Mouse (Mus musculus): ENCODE results near the gene Pex14. TPM values are rescaled to one million over a fixed set of nuclear protein-coding genes. Genes with fewer than 3 reads are reported as not detected.

Gene Pex14
- polyA plus RNA-seq, 1 experiment from 2014 or later, result 49.8 TPM

DNA sequence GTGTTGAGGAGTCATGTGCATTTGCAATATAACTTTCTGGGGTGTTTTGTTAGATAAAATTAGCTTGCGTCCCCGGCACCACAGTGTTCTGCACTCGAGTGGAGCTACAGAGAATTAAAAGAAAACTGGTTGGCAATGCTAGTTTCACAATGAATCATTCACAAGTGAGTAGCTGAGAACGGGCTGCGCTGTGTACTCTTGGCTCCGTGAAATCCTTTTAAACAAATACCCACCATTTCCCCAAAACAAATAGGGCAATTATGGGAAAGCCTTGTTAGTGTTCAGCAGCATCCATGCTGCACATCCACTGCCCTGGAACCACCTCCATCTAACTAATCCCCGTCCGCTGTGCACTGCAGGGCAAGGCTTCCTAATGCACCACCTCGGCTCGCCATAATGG lies 74.4 kb downstream of the Pex14 start:
- H3K4me3 ChIP-seq (replicated peaks; ENCODE audit: low read length), result no peak overlapping the region
- H3K9me3 ChIP-seq (replicated peaks; ENCODE audit: control insufficient read depth, low read length), result no peaks in the 10 kb centered on the region
- H3K4me2 ChIP-seq (ENCODE audit: low read depth, low read length), result no peak overlapping the region
- H3K27me3 ChIP-seq (ENCODE audit: control insufficient read depth, insufficient read depth, low read length), result no peaks in the 10 kb centered on the region
- no peak overlapping the region for H3K9ac ChIP-seq (ENCODE audit: low read length)
- H3K27ac ChIP-seq (ENCODE audit: low read length), result no peak overlapping the region
- no peaks in the 10 kb centered on the region for H3K4me1 ChIP-seq (ENCODE audit: control insufficient read depth, insufficient read depth, low read length)
- 68% methylated on average over 10 of the region's 10 CpGs for WGBS
- H3K36me3 ChIP-seq (ENCODE audit: control insufficient read depth, insufficient read depth, low read length), result no peaks in the 10 kb centered on the region
- no peak for ATAC-seq (ENCODE audit: insufficient read depth, low FRiP score)

DNA sequence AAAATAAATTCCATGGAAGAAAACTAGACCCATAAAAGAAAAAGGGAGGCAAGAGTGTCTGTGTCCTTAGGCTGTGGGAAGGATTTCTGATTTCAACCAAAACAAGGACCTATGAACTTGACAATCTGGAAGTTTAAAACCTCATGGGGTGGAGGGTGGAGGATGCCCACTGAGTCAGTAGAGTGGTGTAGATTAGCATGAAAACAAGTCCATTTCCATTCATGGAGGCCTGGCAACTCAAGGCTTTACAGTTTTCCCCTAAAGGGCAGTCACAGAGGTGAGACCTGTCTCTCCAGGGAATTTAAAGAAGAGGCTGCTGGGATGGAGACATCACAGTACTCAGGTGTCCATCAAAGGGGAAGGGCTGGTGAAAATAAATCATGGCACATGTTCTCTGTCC lies 78.7 kb downstream of the Pex14 start:
- Histone ChIP-seq H3K4me3 (replicated peaks; ENCODE audit: low read length) (no peak overlapping the region), H3K36me3 (ENCODE audit: control insufficient read depth, insufficient read depth, low read length) (no peaks in the 10 kb centered on the region), H3K4me1 (ENCODE audit: control insufficient read depth, insufficient read depth, low read length) (no peaks in the 10 kb centered on the region), H3K4me2 (ENCODE audit: low read depth, low read length) (no peak overlapping the region), H3K27me3 (ENCODE audit: control insufficient read depth, insufficient read depth, low read length) (no peaks in the 10 kb centered on the region), H3K9ac (ENCODE audit: low read length) (no peak overlapping the region), H3K27ac (ENCODE audit: low read length) (no peak overlapping the region), H3K9me3 (replicated peaks; ENCODE audit: control insufficient read depth, low read length) (no peaks in the 10 kb centered on the region)
- ATAC-seq (ENCODE audit: insufficient read depth, low FRiP score), result no peak

DNA sequence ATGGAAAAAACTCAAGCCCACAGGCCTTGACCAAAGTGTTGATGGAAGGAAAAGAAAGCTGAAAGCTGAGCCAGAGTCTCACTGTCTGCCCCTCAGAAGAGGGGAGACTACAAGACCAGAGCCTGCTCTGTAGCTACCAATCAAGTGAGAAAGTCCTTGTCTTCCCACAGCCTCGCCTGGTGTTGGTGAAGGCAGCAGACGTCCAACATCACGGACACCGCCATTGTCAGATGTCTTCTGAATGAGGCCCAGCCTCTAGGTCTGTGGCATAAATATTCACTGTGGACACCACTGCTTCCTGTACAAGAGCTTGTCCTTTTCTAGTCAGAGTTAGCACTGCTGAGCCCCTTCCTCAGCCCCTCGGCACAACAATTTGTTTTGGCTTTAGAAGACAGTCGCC lies 80.2 kb downstream of the Pex14 start:
- no peaks in the 10 kb centered on the region for H3K36me3 ChIP-seq (ENCODE audit: control insufficient read depth, insufficient read depth, low read length)

DNA sequence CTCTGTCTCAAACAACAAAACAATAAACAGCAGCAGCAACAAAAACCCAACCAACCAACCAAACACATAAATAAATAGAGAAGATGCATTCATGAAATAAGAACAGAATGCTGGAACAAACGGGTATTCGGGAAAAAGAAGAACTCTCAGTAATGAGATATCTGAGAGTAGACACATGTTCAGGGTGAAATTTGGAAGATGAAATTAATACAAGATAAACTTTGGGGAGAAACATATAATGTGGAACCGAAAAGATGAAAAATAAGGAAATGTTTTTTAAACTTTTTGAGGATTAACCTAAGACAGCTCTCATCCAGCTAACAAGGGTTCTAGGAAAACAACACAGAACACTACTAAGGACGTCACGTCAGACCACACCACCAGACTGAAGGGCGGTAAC lies 92.9 kb downstream of the Pex14 start:
- Histone ChIP-seq H3K9me3 (replicated peaks; ENCODE audit: control insufficient read depth, low read length) (no peaks in the 10 kb centered on the region), H3K27me3 (ENCODE audit: control insufficient read depth, insufficient read depth, low read length) (no peaks in the 10 kb centered on the region), H3K4me3 (replicated peaks; ENCODE audit: low read length) (no peak overlapping the region), H3K4me1 (ENCODE audit: control insufficient read depth, insufficient read depth, low read length) (no peaks in the 10 kb centered on the region), H3K27ac (ENCODE audit: low read length) (no peak overlapping the region), H3K36me3 (ENCODE audit: control insufficient read depth, insufficient read depth, low read length) (no peaks in the 10 kb centered on the region), H3K9ac (ENCODE audit: low read length) (no peak overlapping the region), H3K4me2 (ENCODE audit: low read depth, low read length) (no peak overlapping the region)
- WGBS, result 93% methylated on average over 6 of the region's 6 CpGs
- ATAC-seq (ENCODE audit: insufficient read depth, low FRiP score), result no peak

More for the DNA sequence above, 80.2 kb downstream of the Pex14 start:
- Histone ChIP-seq H3K4me1 (ENCODE audit: control insufficient read depth, insufficient read depth, low read length) (no peaks in the 10 kb centered on the region), H3K4me2 (ENCODE audit: low read depth, low read length) (no peak overlapping the region), H3K9me3 (replicated peaks; ENCODE audit: control insufficient read depth, low read length) (no peaks in the 10 kb centered on the region), H3K4me3 (replicated peaks; ENCODE audit: low read length) (no peak overlapping the region), H3K9ac (ENCODE audit: low read length) (no peak overlapping the region), H3K27me3 (ENCODE audit: control insufficient read depth, insufficient read depth, low read length) (no peaks in the 10 kb centered on the region), H3K27ac (ENCODE audit: low read length) (no peak overlapping the region)
- WGBS, result 84% methylated on average over 6 of the region's 6 CpGs
- ATAC-seq (ENCODE audit: insufficient read depth, low FRiP score), result no peak

DNA sequence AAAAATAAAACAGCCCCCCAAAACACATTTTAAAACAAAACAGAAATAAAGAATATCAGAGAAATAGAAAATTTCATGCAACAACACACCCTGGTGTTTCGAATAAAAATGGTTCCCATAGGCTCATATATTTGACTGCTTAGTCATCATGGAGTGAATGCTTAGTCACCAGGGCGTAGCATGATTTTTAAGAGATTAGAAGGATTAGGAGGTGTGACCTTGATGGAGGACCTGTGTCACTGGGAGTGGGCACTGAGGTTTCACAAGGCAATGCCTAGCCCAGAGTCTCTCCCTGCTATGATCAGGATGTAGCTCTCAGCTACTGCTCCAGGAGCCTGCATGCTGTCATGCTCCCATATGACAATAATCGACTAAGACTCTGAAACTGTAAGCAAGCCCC lies 93.6 kb downstream of the Pex14 start:
- Histone ChIP-seq H3K36me3 (ENCODE audit: control insufficient read depth, insufficient read depth, low read length) (no peaks in the 10 kb centered on the region), H3K9ac (ENCODE audit: low read length) (no peak overlapping the region), H3K4me1 (ENCODE audit: control insufficient read depth, insufficient read depth, low read length) (no peaks in the 10 kb centered on the region), H3K9me3 (replicated peaks; ENCODE audit: control insufficient read depth, low read length) (no peaks in the 10 kb centered on the region), H3K4me2 (ENCODE audit: low read depth, low read length) (no peak overlapping the region), H3K27ac (ENCODE audit: low read length) (no peak overlapping the region), H3K4me3 (replicated peaks; ENCODE audit: low read length) (no peak overlapping the region), H3K27me3 (ENCODE audit: control insufficient read depth, insufficient read depth, low read length) (no peaks in the 10 kb centered on the region)
- no peak for ATAC-seq (ENCODE audit: insufficient read depth, low FRiP score)
- 91% methylated on average over 3 of the region's 3 CpGs for WGBS

DNA sequence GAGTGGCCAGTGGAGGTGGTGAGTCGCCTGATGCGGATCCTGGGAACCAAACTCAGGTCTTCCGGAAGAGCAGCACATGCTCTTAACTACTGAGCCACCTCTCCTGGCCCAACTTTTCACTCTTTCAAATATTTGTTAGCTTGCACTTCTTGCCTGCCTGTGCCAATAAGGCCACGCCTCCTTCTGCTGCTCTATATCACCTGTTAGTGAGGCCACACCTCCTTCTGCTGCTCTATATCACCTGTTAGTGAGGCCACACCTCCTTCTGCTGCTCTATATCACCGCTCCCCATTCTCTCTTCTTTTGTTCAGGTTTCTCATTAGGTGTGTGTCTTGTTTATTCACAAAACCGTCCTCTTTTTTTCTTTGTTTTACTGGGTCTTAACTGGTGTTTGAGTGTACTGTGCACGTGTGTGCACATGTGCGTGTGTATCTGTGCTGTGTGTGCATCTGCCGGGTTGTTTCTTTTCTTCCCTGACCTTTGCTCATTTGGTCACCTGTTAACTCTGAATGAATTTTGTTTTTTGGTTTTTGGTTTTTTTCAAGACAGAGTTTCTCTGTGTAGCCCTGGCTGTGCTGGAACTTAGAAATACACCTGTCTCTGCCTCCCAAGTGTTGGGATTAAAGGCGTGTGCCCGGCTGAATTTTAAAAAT lies 97.1 kb downstream of the Pex14 start:
- no peak overlapping the region for H3K4me3 ChIP-seq (replicated peaks; ENCODE audit: low read length)
- H3K4me1 ChIP-seq (ENCODE audit: control insufficient read depth, insufficient read depth, low read length), result no peaks in the 10 kb centered on the region
- no peaks in the 10 kb centered on the region for H3K36me3 ChIP-seq (ENCODE audit: control insufficient read depth, insufficient read depth, low read length)
- no peaks in the 10 kb centered on the region for H3K27me3 ChIP-seq (ENCODE audit: control insufficient read depth, insufficient read depth, low read length)
- peak overlapping the region; percentile 58; the same call in 1 of the 2 replicates for H3K27ac ChIP-seq (ENCODE audit: low read length)
- WGBS, result 75% methylated on average over 11 of the region's 11 CpGs
- ATAC-seq (ENCODE audit: insufficient read depth, low FRiP score), result peak; percentile 89
- no peaks in the 10 kb centered on the region for H3K9me3 ChIP-seq (replicated peaks; ENCODE audit: control insufficient read depth, low read length)
- no peak overlapping the region for H3K4me2 ChIP-seq (ENCODE audit: low read depth, low read length)
- H3K9ac ChIP-seq (ENCODE audit: low read length), result no peak overlapping the region

DNA sequence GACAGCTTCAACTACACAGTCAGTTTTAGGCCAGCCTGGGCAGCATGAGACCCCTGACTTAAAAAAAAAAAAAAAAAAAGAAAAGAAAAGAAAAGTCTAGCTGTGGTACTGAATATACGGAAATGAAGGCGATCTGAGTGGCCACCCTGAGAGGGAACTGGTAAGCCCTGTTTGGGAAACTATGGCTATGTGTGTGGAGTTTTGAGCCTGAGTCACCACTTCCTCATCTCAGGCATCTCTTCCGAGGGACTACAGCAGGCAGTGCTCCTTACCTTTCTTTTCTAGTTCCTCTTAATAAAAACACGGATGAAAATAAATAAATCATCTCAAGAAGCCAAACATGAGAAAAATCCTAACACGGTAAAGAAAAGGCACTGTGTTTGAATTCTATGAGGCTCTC lies 98.2 kb downstream of the Pex14 start:
- no peaks in the 10 kb centered on the region for H3K27me3 ChIP-seq (ENCODE audit: control insufficient read depth, insufficient read depth, low read length)
- H3K4me3 ChIP-seq (replicated peaks; ENCODE audit: low read length), result no peak overlapping the region
- H3K9ac ChIP-seq (ENCODE audit: low read length), result no peak overlapping the region
- H3K36me3 ChIP-seq (ENCODE audit: control insufficient read depth, insufficient read depth, low read length), result no peaks in the 10 kb centered on the region
- H3K27ac ChIP-seq (ENCODE audit: low read length), result no peak overlapping the region
- no peak overlapping the region for H3K4me2 ChIP-seq (ENCODE audit: low read depth, low read length)
- no peaks in the 10 kb centered on the region for H3K4me1 ChIP-seq (ENCODE audit: control insufficient read depth, insufficient read depth, low read length)
- no peaks in the 10 kb centered on the region for H3K9me3 ChIP-seq (replicated peaks; ENCODE audit: control insufficient read depth, low read length)
- WGBS, result 70% methylated on average over 5 of the region's 5 CpGs
- no peak for ATAC-seq (ENCODE audit: insufficient read depth, low FRiP score)

DNA sequence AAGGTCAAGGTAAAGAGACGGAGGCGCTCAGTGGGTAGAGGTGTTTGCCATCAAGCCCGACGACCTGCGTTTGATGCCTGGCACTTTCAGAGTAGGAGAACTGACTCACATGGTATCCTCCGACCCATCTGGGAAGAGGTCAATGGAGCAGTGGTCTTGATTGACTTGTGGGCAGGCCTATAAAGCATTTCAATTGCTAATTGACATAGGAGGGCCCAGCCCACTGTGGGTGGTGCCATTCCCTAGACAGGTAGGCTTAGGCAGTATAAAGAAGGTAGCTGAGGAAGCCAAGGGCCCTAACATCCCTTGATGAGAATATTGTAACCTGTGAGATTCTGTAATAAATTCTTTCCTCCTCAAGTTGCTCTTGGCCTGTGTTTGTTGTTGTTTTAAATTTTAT lies 98.9 kb downstream of the Pex14 start:
- H3K4me2 ChIP-seq (ENCODE audit: low read depth, low read length), result no peak overlapping the region
- no peaks in the 10 kb centered on the region for H3K36me3 ChIP-seq (ENCODE audit: control insufficient read depth, insufficient read depth, low read length)
- no peak overlapping the region for H3K9ac ChIP-seq (ENCODE audit: low read length)
- no peak for ATAC-seq (ENCODE audit: insufficient read depth, low FRiP score)
- no peak overlapping the region for H3K27ac ChIP-seq (ENCODE audit: low read length)
- H3K4me3 ChIP-seq (replicated peaks; ENCODE audit: low read length), result no peak overlapping the region
- no peaks in the 10 kb centered on the region for H3K27me3 ChIP-seq (ENCODE audit: control insufficient read depth, insufficient read depth, low read length)
- no peaks in the 10 kb centered on the region for H3K4me1 ChIP-seq (ENCODE audit: control insufficient read depth, insufficient read depth, low read length)
- H3K9me3 ChIP-seq (replicated peaks; ENCODE audit: control insufficient read depth, low read length), result no peaks in the 10 kb centered on the region
- 91% methylated on average over 6 of the region's 6 CpGs for WGBS

DNA sequence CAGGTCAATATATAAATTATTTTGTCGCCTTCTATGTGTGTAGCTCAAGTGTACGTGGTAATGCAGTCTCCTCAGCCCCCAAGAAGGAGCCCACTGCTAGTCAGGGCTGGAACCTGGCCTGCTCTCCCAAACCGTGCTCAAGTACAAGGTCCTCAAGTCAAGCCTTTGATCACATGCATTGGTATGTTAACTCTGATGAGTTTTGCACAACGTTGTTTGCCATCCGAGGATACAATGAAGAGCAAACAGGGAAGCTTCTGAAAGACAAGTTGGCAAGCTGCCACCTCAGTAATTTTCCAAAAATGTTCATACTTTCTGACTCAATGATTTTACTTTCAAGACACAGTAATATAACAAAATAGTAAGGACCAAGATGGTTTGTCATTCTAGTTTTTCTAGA lies 105.7 kb downstream of the Pex14 start:
- no peaks in the 10 kb centered on the region for H3K36me3 ChIP-seq (ENCODE audit: control insufficient read depth, insufficient read depth, low read length)
- ATAC-seq (ENCODE audit: insufficient read depth, low FRiP score), result no peak
- H3K27me3 ChIP-seq (ENCODE audit: control insufficient read depth, insufficient read depth, low read length), result no peaks in the 10 kb centered on the region

DNA sequence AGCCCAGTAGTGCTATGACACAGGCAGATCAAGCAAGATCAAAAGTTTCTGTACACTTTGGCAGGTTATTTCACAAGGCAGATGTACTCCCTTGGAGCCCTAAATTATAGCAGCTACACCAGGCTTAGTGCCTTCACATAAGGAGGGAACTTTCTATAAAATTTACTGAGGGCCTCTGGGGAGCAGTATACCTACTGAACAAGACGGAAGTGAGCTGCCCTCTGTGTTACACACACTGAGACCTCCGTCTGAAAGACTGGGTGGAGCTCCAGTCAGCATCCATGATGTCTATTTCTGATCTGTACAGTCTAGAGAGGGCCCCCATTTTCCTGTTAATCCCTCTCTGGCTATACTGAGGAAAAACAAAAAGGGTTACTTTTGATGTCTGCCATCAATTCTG lies 109.6 kb downstream of the Pex14 start:
- no peaks in the 10 kb centered on the region for H3K27me3 ChIP-seq (ENCODE audit: control insufficient read depth, insufficient read depth, low read length)
- no peak overlapping the region for H3K27ac ChIP-seq (ENCODE audit: low read length)
- H3K4me1 ChIP-seq (ENCODE audit: control insufficient read depth, insufficient read depth, low read length), result peaks cover 6% of the 10 kb centered on the region
- no peaks in the 10 kb centered on the region for H3K9me3 ChIP-seq (replicated peaks; ENCODE audit: control insufficient read depth, low read length)
- no peaks in the 10 kb centered on the region for H3K36me3 ChIP-seq (ENCODE audit: control insufficient read depth, insufficient read depth, low read length)
- ATAC-seq (ENCODE audit: insufficient read depth, low FRiP score), result no peak
- no peak overlapping the region for H3K4me3 ChIP-seq (replicated peaks; ENCODE audit: low read length)
- H3K9ac ChIP-seq (ENCODE audit: low read length), result no peak overlapping the region
- 44% methylated on average over 2 of the region's 2 CpGs for WGBS
- no peak overlapping the region for H3K4me2 ChIP-seq (ENCODE audit: low read depth, low read length)

More for the DNA sequence above, 105.7 kb downstream of the Pex14 start:
- no peak overlapping the region for H3K27ac ChIP-seq (ENCODE audit: low read length)
- no peak overlapping the region for H3K4me2 ChIP-seq (ENCODE audit: low read depth, low read length)
- H3K9ac ChIP-seq (ENCODE audit: low read length), result no peak overlapping the region
- 67% methylated on average over 5 of the region's 5 CpGs for WGBS
- no peak overlapping the region for H3K4me3 ChIP-seq (replicated peaks; ENCODE audit: low read length)
- no peaks in the 10 kb centered on the region for H3K4me1 ChIP-seq (ENCODE audit: control insufficient read depth, insufficient read depth, low read length)
- no peaks in the 10 kb centered on the region for H3K9me3 ChIP-seq (replicated peaks; ENCODE audit: control insufficient read depth, low read length)
